Mouse (Mus musculus): ENCODE data around the gene B230219D22Rik. TPM values are rescaled to one million over a fixed set of nuclear protein-coding genes. Genes with fewer than 3 reads are reported as not detected.
"Not testable (repeated sequence)": the region's sequence is repeated elsewhere in the genome, so short reads cannot be mapped to it uniquely, and the experiment has no call there.

The B230219D22Rik gene
- polyA plus RNA-seq, 1 experiment from 2014 or later, result 64.9 TPM

DNA sequence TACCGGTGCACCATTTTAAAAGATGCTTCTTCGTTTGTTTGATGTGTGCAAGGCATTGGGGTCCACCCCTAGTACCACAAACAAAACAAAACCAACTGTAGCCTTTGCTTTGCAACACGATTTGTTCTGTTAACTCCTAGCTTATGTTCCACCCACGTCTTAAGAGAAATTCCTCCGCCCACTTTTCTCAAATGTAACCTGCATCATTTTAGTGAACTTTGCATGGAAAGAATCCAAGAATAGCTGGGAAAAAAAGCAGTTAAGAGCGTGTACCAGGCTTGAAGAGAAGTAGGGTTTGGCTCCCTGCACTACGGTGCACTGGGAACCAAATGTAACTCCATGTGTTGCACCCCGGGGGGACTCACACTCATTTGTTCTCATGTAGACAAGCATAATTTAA, 1.2 kb downstream of the B230219D22Rik start:
- H3K9me3 ChIP-seq, result no peaks in the 10 kb centered on the region
- no peaks in the 10 kb centered on the region for H3K27me3 ChIP-seq
- no peak for ATAC-seq (ENCODE audit: borderline replicate concordance, extremely low read depth, low FRiP score, low TSS enrichment)
- H3K9ac ChIP-seq, result peak overlapping the region; percentile 100
- H3K4me2 ChIP-seq, result peak overlapping the region; percentile 83
- peaks cover 23% of the 10 kb centered on the region for H3K4me1 ChIP-seq
- H3K36me3 ChIP-seq, result peaks cover 9% of the 10 kb centered on the region
- 6% methylated on average over 8 of the region's 8 CpGs for WGBS
- H3K27ac ChIP-seq, result peak overlapping the region; percentile 99; the same call in 1 of the 2 replicates
- H3K4me3 ChIP-seq, result peak overlapping the region; percentile 100

- H3K4me3 ChIP-seq; ATAC-seq (ENCODE audit: borderline replicate concordance, extremely low read depth, low FRiP score, low TSS enrichment); H3K9ac ChIP-seq; H3K4me2 ChIP-seq; H3K27ac ChIP-seq; H3K27me3 ChIP-seq; H3K9me3 ChIP-seq: not testable (repeated sequence)
- WGBS, result 80% methylated on average over 1 of the region's 3 CpGs
- Histone ChIP-seq H3K4me1 (peaks cover 23% of the 10 kb centered on the region), H3K36me3 (peaks cover 26% of the 10 kb centered on the region)
Measured at GRCm38 (mm10) chr13:55695989-55696388, 3.1 kb downstream of the B230219D22Rik start.

- ATAC-seq (ENCODE audit: borderline replicate concordance, extremely low read depth, low FRiP score, low TSS enrichment), result no peak
- Histone ChIP-seq H3K27me3 (no peaks in the 10 kb centered on the region), H3K4me1 (no peaks in the 10 kb centered on the region), H3K27ac (no peak overlapping the region), H3K4me3 (no peak overlapping the region), H3K4me2 (no peak overlapping the region), H3K9me3 (0 out of 2 replicates have a peak, but pooled peaks cover 6% of the 10 kb centered on the region), H3K9ac (no peak overlapping the region), H3K36me3 (peaks cover 50% of the 10 kb centered on the region)
- 85% methylated on average over 4 of the region's 4 CpGs for WGBS
Measured at GRCm38 (mm10) chr13:55704301-55704700, 11.4 kb downstream of the B230219D22Rik start.

DNA sequence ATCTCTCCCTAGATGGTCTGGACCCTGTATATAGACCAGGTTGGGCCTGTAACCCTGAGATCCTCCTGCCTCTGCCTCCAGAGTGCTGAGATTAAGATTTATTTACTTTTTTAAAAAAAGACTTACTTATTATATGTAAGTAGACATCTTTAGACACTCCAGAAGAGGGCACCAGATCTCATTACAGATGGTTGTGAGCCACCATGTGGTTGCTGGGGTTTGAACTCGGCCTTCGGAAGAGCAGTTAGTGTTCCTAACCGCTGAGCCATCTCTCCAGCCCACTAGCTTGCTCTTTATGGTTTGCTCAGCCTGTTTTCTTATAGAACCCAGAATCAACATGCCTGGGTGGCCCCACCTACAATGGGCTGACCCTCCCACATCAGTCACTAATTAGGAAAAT, 19.9 kb downstream of the B230219D22Rik start:
- 94% methylated on average over 3 of the region's 3 CpGs for WGBS
- no peak for ATAC-seq (ENCODE audit: borderline replicate concordance, extremely low read depth, low FRiP score, low TSS enrichment)
- H3K4me1 ChIP-seq, result peaks cover 6% of the 10 kb centered on the region; the same call in 1 of the 2 replicates
- H3K4me2 ChIP-seq, result no peak overlapping the region
- H3K36me3 ChIP-seq, result no peaks in the 10 kb centered on the region
- H3K9me3 ChIP-seq, result no peaks in the 10 kb centered on the region
- no peaks in the 10 kb centered on the region for H3K27me3 ChIP-seq
- no peak overlapping the region for H3K27ac ChIP-seq
- H3K9ac ChIP-seq, result no peak overlapping the region
- H3K4me3 ChIP-seq, result no peak overlapping the region

GRCm38 (mm10) chr13:55714501-55715166, 21.7 kb downstream of the B230219D22Rik start, which contains the start of gene Txndc15:
Gene Txndc15 (plus strand): TSS chr13:55714650.
- peak; percentile 92 for ATAC-seq (ENCODE audit: borderline replicate concordance, extremely low read depth, low FRiP score, low TSS enrichment)
- under 1% methylated on average over 63 of the region's 63 CpGs for WGBS
- H3K27ac ChIP-seq, result peak within 1 kb of the TSS; percentile 69
- peaks cover 6% of the 10 kb centered on the region; the same call in 1 of the 2 replicates for H3K4me1 ChIP-seq
- peak within 1 kb of the TSS; percentile 85 for H3K9ac ChIP-seq
- H3K27me3 ChIP-seq, result no peaks in the 10 kb centered on the region
- peak within 1 kb of the TSS; percentile 75 for H3K4me3 ChIP-seq
- H3K36me3 ChIP-seq, result peaks cover 15% of the 10 kb centered on the region; the same call in 1 of the 2 replicates
- peak within 1 kb of the TSS; percentile 57 for H3K4me2 ChIP-seq
- no peaks in the 10 kb centered on the region for H3K9me3 ChIP-seq

DNA sequence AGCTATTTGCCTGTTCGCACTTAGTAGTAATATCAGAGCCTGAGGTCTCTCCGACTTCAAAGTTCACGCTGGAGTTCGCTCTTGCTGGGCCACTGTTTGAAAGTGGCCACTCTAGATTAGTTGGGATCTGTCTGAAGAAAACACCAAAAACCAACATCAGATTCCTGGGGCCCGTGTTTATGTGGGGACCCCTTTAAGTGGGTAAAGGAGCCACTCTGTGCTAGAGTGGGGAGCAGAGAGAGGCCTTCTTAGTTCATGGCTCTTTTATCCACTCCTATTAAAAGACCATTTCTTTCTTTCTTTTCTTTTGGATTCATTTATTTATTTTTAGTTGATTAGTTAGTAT, 22.2 kb downstream of the B230219D22Rik start:
- peak overlapping the region; percentile 69 for H3K27ac ChIP-seq
- 0 out of 2 replicates have a peak, but pooled peaks have one; percentile 15 for ATAC-seq (ENCODE audit: borderline replicate concordance, extremely low read depth, low FRiP score, low TSS enrichment)
- peaks cover 20% of the 10 kb centered on the region; the same call in 1 of the 2 replicates for H3K36me3 ChIP-seq
- 4% methylated on average over 5 of the region's 5 CpGs for WGBS
- peak overlapping the region; percentile 75 for H3K4me3 ChIP-seq
- peak overlapping the region; percentile 85 for H3K9ac ChIP-seq
- peaks cover 4% of the 10 kb centered on the region; the same call in 1 of the 2 replicates for H3K4me1 ChIP-seq
- no peaks in the 10 kb centered on the region for H3K9me3 ChIP-seq
- H3K4me2 ChIP-seq, result peak overlapping the region; percentile 57
- no peaks in the 10 kb centered on the region for H3K27me3 ChIP-seq

DNA sequence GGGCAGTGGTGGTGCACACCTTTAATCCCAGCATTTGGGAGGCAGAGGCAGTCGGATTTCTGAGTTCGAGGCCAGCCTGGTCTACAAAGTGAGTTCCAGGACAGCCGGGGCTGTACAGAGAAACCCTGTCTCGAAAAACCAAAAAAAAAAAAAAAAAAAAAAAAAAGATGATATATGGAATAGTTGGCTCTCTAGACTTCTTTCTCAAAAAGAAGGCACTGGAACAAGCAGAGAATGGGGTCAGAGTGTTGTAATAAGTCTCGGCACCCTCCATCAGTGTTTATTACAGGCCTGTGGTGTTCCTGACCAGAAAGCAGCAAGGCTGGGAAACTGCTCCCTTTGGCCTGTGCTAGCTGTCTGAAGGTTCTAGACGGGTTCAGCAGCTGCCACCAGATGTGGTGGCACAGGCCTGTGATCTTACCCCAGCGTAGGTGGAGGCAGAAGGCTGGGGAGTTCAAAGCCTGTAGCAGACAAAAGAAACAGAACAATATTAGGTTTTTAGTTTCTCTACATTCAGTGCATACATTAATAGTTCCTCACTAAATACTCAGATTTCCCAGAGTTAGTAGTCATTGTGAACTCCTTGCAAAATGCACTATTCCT, 23.1 kb downstream of the B230219D22Rik start:
- no peak overlapping the region for H3K27ac ChIP-seq
- no peak overlapping the region for H3K9ac ChIP-seq
- peaks cover 26% of the 10 kb centered on the region; the same call in 1 of the 2 replicates for H3K36me3 ChIP-seq
- peaks cover 2% of the 10 kb centered on the region; the same call in 1 of the 2 replicates for H3K4me1 ChIP-seq
- peak overlapping the region; percentile 57; the same call in 1 of the 2 replicates for H3K4me2 ChIP-seq
- H3K27me3 ChIP-seq, result no peaks in the 10 kb centered on the region
- 80% methylated on average over 7 of the region's 7 CpGs for WGBS
- ATAC-seq (ENCODE audit: borderline replicate concordance, extremely low read depth, low FRiP score, low TSS enrichment), result no peak
- H3K9me3 ChIP-seq, result no peaks in the 10 kb centered on the region
- peak overlapping the region; percentile 75; the same call in 1 of the 2 replicates for H3K4me3 ChIP-seq

- Histone ChIP-seq H3K27ac (no peak overlapping the region), H3K27me3 (no peaks in the 10 kb centered on the region), H3K9me3 (no peaks in the 10 kb centered on the region), H3K4me3 (no peak overlapping the region), H3K36me3 (peaks cover 56% of the 10 kb centered on the region), H3K9ac (no peak overlapping the region), H3K4me1 (no peaks in the 10 kb centered on the region), H3K4me2 (no peak overlapping the region)
- ATAC-seq (ENCODE audit: borderline replicate concordance, extremely low read depth, low FRiP score, low TSS enrichment), result no peak
- WGBS, result 76% methylated on average over 8 of the region's 8 CpGs
Measured at GRCm38 (mm10) chr13:55721516-55721915, 28.6 kb downstream of the B230219D22Rik start.

- Histone ChIP-seq H3K4me2 (no peak overlapping the region), H3K27me3 (no peaks in the 10 kb centered on the region), H3K4me3 (no peak overlapping the region), H3K9me3 (no peaks in the 10 kb centered on the region), H3K27ac (no peak overlapping the region), H3K36me3 (peaks cover 56% of the 10 kb centered on the region), H3K9ac (no peak overlapping the region), H3K4me1 (no peaks in the 10 kb centered on the region)
- ATAC-seq (ENCODE audit: borderline replicate concordance, extremely low read depth, low FRiP score, low TSS enrichment), result no peak
- 85% methylated on average over 2 of the region's 2 CpGs for WGBS
Measured at GRCm38 (mm10) chr13:55721995-55722394, 29.1 kb downstream of the B230219D22Rik start.

GRCm38 (mm10) chr13:55726598-55727119, 33.7 kb downstream of the B230219D22Rik start:
- Histone ChIP-seq H3K9me3 (no peaks in the 10 kb centered on the region), H3K4me1 (no peaks in the 10 kb centered on the region), H3K4me2 (peak overlapping the region; percentile 74), H3K9ac (peak overlapping the region; percentile 62), H3K4me3 (peak overlapping the region; percentile 63), H3K27me3 (no peaks in the 10 kb centered on the region), H3K27ac (peak overlapping the region; percentile 98), H3K36me3 (peaks cover 23% of the 10 kb centered on the region)
- 2% methylated on average over 4 of the region's 4 CpGs for WGBS
- ATAC-seq (ENCODE audit: borderline replicate concordance, extremely low read depth, low FRiP score, low TSS enrichment), result no peak

DNA sequence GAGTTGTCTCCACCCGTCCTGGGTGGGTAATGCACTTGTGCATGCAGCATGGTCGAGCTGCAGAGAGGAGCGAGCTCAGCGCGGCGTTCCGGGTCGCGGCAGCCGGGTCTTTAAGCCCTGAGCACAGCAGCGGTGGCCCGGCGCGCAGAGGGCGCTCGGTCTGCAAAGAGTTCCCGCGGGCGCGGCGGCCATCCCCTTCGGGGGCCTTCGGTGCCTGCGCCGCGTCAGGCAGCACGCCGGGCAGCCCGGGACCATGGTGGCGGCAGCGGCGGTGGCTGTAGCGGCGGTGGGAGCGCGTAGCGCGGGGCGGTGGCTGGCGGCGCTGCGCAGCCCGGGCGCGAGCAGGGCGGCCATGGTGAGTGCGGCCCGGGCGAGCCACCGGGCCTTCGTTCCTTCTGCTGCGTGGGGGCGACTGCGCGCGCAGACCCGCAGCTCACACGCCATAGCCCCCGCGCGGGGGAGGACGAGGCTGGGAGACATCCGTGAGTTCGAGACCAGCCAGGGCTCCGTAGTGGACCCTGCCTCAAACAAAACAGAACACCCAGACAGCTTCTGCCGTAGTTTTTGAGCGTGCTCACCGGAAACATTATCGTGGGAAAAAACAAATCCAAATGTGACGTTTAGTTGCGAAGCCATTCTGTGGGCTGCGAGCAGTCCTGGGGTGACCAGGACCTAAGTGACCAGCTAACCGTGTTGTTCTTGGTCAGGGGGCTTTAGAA, 34.4 kb downstream of the B230219D22Rik start, which contains the start of gene Pcbd2:
Gene Pcbd2 (plus strand): TSS at position 249 of the 719 bp plus-strand sequence.
- Histone ChIP-seq H3K36me3 (peaks cover 18% of the 10 kb centered on the region), H3K4me1 (no peaks in the 10 kb centered on the region), H3K27ac (peak within 1 kb of the TSS; percentile 98), H3K4me3 (peak within 1 kb of the TSS; percentile 63), H3K9ac (peak within 1 kb of the TSS; percentile 62), H3K9me3 (no peaks in the 10 kb centered on the region), H3K4me2 (peak within 1 kb of the TSS; percentile 74), H3K27me3 (no peaks in the 10 kb centered on the region)
- under 1% methylated on average over 70 of the region's 73 CpGs for WGBS
- peak; percentile 91 for ATAC-seq (ENCODE audit: borderline replicate concordance, extremely low read depth, low FRiP score, low TSS enrichment)
